Mouse (Mus musculus): ENCODE data around the gene Zfp472.
"Not testable (repeated sequence)": the region's sequence is repeated elsewhere in the genome, so short reads cannot be mapped to it uniquely, and the experiment has no call there.

Gene Zfp472

DNA sequence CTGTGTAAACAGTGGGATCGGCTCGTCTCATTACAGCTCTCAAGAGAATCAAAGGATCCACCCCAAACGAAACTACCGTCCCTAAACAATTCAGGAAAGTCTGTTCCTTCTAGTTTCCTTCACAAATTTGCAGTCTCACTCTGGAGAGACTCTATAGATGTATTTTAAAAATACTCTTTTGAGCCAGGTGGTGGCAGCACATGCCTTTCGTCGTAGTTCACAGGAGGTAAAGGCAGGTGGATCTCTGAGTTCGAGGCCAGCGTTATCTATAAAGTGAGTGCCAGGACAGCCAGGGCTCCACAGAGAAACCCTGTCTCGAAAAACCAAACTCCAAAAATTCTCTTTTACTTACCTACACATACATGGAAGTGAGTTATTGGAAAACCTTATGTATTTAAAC is 42.7 kb downstream of the Zfp472 start:
- DNase-seq (ENCODE audit: low spot score): no peak

DNA sequence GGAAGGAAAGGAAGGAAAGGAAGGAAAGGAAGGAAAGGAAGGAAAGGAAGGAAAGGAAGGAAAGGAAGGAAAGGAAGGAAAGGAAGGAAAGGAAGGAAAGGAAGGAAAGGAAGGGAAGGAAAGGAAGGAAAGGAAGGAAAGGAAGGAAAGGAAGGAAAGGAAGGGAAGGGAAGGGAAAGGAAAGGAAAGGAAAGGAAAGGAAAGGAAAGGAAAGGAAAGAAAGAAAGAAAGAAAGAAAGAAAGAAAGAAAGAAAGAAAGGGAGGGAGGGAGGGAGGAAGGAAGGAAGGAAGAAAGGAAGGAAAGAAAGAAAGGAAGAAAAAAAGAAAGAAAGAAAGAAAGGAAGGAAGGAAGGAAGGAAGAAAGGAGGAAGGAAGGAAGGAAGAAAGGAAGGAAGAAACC is 54.8 kb downstream of the Zfp472 start:
- not testable (repeated sequence) for DNase-seq (ENCODE audit: low spot score)

Data from retina, embryonic 14.5 days (tissue).